Mouse (Mus musculus) heart, postnatal 25 days (tissue): ENCODE data around the gene Bnip3. TPM values are rescaled to one million over a fixed set of nuclear protein-coding genes. Genes with fewer than 3 reads are reported as not detected.
A peak's percentile ranks its signal among the peaks of the same experiment; 100 is the strongest.

Experiments used
- DNase-seq: peaks from one replicate; pipeline ENCODE4 v3.0.0; 2022; ENCODE audit warnings: low spot score
- intact Hi-C: fragments of 180-260 bp; cut with DNase I; formaldehyde crosslinking; loops from one replicate; pipeline ENCODE4 v1.15.1; 2025
- total RNA-seq, 2 experiments: library from RNA; stranded (reverse); gene quantifications; 2 replicates each; pipeline ENCODE4 v1.2.3; 2021

Gene Bnip3
- total RNA-seq, 2 experiments from 2014 or later: 206 to 234 TPM

DNA sequence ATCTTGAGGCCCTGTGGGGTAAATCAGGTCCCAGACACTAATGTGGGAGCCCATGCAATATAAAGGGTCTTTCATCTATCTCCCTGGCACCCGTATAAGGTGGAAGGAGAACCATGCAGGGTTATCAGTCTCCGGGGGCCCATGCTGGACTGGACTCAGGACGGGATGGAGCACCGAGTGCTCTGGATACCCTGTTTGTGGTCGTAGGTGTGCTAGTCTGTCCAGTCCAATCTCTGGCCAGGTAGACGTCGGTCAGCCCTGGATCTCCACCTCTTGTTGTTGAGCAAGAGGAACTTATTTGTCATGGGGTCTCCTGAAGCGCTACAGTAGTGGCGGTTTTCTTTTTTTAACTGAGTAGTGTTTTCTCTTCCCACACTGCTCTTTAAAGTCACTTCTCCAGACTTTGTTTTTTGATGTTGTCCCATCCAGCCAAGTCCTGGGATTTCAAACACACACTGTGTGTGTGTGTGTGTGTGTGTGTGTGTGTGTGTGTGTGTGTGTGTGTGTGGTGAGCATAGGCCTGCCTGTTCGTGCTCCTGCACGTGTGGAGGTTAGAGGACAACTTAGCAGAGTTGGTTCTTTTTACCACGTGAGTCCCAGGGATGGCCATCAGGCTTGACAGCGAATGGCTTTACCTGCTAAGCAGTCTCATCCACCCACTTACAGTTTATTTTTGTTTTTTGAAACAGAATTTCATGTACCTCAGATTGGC is 61.8 kb downstream of the Bnip3 start:
- intact Hi-C loops: loop anchor here (5.0 to 10.0 kb wide), 2 partner anchors 60 to 367 kb away; partner anchors contain the start of genes Bnip3, Lrrc27 and Stk32c
- no peak for DNase-seq

DNA sequence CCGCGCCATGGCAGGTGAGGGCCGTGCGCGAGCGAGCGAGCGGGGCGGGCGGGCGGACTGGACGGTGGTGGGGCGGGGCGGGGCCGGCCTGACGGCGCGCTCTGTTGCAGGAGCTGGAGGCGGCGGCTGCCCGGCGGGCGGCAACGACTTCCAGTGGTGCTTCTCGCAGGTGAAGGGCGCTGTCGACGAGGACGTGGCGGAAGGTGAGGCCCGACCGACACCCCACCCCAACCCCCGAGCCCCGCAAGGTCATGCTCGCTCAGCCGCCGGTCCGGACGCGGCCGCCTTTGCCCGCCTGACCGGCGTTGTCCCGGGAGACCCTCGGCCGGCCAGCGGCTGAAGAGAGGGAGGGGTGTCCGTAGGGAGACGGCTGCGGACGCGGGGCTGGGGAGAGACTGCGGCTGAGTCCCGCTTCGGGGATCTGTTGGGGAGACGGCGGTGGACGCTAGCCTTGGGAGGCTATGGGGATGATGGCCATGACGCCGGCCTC is 62.8 kb downstream of the Bnip3 start:
- intact Hi-C loops: loop anchor here (5.0 to 10.0 kb wide), 2 partner anchors 61 to 368 kb away; partner anchors contain the start of genes Bnip3, Lrrc27 and Stk32c
- DNase-seq: no peak

DNA sequence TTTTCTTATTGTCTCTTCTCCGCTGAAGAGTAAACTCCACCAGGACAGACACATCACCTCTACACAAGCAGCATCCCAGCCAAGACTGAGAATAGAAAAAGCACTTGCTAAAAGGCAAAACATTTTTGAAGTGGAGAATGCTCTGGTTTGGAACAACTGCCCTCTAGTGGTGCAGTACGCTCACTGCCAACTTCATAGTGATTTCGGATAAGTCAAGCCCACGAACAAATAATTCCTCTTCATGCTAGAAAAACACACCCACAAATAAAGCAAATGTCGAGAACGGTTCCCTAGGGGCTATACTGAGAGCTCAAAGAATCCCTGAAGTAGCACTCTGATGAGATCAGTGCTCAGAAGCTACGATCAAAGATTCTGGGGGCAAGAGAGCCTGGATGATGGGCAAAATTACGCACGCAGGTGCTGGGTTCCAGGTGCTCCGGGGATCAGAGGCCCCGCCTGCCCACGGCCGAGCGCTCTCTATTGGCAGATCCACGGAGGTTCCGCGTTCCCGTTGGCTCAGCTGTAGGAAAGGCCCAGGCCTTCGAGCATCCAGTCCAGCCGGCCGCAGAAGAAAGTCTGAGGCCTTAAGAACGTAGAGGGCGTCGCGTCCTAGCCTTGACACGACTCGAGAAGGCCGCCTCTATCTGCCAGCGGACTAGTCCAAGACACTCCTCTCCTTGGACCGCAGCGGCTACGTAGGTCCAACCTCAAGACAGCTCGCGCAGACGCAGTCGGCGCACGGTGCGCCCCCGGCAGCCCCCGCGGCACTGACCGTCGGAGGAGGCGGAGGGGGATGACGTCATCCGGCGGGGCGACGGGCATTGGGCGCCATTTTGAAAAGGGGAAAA is 63.6 kb downstream of the Bnip3 start, which contains the start of the genes Ppp2r2d and Mapk1ip1:
TSS of gene Ppp2r2d (plus strand) at position 536 of the 848 bp plus-strand sequence.
TSS of gene Mapk1ip1 (minus strand) at position 730 of the 848 bp plus-strand sequence.
- intact Hi-C loops: loop anchor here (5.0 to 10.0 kb wide), 2 partner anchors 62 to 369 kb away; partner anchors contain the start of genes Bnip3, Lrrc27 and Stk32c
- peak; percentile 93 for DNase-seq

DNA sequence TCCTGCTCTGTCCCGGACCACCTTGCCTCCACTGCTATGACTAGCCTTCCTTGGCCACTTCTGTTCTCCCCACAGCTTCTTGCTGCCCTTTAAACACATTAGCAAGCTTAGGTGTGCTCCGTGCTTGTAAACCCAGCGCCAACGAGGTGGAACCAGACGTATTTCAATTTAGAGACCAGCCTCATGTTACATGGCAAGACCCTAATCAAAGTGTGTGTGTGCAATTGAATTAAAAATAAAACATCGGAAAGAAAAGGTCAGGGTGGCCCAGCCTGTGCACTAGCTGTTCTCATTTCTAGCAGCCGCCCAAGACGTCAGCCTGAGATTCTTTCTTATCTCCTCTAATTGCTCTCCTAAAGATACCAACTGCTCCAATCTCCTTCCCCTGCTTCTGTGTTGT is 64.2 kb downstream of the Bnip3 start:
- intact Hi-C loops: loop anchor here (5.0 to 10.0 kb wide), 2 partner anchors 62 to 370 kb away; partner anchors contain the start of genes Bnip3, Lrrc27 and Stk32c

DNA sequence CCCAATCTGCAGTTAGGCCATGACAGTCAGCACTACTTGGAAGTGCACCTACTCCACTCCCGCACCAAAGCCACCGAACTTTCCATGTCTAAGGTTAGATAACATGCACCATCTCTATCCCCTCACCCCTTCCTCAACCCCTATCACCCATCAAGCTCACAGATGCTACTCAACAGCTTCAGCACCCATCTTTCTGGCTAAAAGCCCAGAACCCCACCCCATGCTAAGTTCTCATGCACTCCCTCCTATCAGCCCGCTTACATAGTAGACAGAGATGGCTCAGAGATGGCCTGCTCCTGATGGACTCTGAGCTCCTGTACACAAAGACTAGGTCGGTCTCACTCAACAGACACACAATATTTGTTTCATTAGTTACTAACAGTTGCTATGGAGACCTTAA is 65.9 kb downstream of the Bnip3 start:
- intact Hi-C loops: loop anchor here (10.0 kb wide), 1 partner anchor 371 kb away; the partner anchor contains the start of genes Lrrc27 and Stk32c
- no peak for DNase-seq

More for the DNA sequence above, 64.2 kb downstream of the Bnip3 start:
- no peak for DNase-seq

DNA sequence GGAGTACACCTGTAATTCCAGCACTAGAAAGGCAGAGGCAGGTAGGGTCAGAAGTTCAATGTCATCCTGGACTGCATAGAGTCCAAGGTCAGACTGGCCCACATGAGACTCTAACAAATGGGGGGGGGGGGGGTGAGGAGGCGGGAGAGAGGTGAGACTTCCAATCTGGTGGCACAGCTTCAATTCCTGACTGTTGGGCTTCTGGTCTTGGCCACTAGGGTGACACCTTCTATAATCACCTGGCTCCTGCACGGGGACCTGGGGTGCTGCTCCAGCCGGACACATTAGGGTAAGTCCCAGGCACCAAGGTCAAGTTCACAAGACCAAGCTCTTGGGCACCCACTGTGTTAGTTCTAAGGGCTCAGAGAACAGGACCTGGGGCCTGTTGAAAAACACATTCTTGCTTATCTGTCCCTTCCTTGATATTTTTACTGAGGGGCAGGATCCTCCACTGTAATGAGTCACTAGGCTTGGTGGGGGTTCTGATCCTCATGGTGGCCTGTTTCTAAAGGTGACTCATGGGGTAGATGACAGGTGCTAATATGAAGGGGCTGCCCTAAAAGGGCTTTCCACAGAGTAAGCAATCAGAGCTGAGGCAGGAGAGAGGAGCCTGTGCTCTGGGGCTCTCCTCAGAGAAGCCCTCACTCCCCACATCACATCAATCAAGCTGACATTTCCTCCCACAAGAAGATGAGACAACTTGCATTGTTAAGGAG is 67.7 kb downstream of the Bnip3 start:
- DNase-seq: no peak
- intact Hi-C loops: loop anchor here (10.0 kb wide), 1 partner anchor 373 kb away; the partner anchor contains the start of genes Lrrc27 and Stk32c

Other genes starting within 250 kb of the Bnip3 start
- gene Ppp2r2d, start 63.4 kb downstream of the Bnip3 start, total RNA-seq: 10 to 100 TPM; 36.8 to 40.9 TPM
- gene Mapk1ip1, start 63.2 kb downstream of the Bnip3 start, total RNA-seq: 10 to 100 TPM; 14.8 to 17.5 TPM
- under 1 TPM; 0.20 to 0.29 TPM for gene Jakmip3, start 31.2 kb upstream of the Bnip3 start, total RNA-seq
- 1 to 10 TPM; 4.9 to 5.7 TPM for gene Dpysl4, start 176.5 kb upstream of the Bnip3 start, total RNA-seq